Mouse (Mus musculus): Measurements from ENCODE around the gene Sec24d. TPM values are rescaled to one million over a fixed set of nuclear protein-coding genes. Genes with fewer than 3 reads are reported as not detected.

The Sec24d gene
- polyA plus RNA-seq, 1 experiment from 2014 or later = 10.8 TPM

DNA sequence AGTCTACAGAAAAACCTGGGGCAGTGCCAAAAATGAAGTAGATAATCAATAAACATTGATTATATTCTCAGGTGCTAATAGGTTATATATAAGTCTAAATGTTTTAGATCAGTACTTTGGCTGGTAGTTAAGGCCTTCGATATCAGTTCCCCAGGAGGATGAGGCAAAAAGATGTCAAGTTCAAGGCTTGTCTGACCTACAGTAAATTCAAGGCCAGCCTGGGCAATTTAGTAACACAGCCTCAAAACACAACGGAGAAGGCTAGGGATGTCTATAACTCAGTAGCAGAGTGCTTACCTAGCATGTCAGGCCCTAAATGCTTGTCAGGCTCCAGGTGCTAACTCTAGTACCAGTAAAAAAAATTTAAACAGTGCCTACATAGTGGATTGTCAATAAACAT, 34.3 kb downstream of the Sec24d start:
- Histone ChIP-seq H3K27ac (no peak overlapping the region), H3K36me3 (ENCODE audit: poor library complexity, severe bottlenecking) (peaks cover 4% of the 10 kb centered on the region; the same call in 1 of the 2 replicates), H3K9me3 (replicated peaks) (0 out of 2 replicates have a peak, but pooled peaks cover 3% of the 10 kb centered on the region), H3K9ac (no peak overlapping the region), H3K4me1 (peaks cover 4% of the 10 kb centered on the region; the same call in 1 of the 2 replicates), H3K27me3 (no peaks in the 10 kb centered on the region), H3K4me3 (no peak overlapping the region), H3K4me2 (no peak overlapping the region)
- WGBS = 99% methylated on average over 2 of the region's 2 CpGs
- ATAC-seq = no peak

DNA sequence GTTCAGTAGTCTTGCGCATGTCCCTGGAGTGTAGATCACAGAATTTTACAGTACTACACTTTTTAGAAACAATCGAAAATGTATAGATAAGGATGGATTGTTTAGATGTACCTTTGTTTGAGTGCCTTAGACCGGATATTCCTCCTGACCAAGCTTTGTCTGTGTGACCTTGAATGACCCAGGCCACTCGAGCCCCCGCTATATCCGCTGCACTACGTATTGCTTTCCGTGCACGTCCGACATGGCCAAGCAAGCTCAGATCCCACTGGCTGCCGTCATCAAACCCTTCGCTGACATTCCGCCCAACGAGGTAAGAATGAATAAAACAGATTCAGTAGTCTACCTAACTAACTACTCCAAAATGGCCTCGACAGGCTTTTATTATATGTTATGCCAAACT, 38.4 kb downstream of the Sec24d start:
- Histone ChIP-seq H3K4me1 (no peaks in the 10 kb centered on the region), H3K9me3 (replicated peaks) (0 out of 2 replicates have a peak, but pooled peaks cover 3% of the 10 kb centered on the region), H3K36me3 (ENCODE audit: poor library complexity, severe bottlenecking) (peaks cover 4% of the 10 kb centered on the region; the same call in 1 of the 2 replicates), H3K4me2 (no peak overlapping the region), H3K4me3 (no peak overlapping the region), H3K27ac (no peak overlapping the region), H3K9ac (no peak overlapping the region), H3K27me3 (no peaks in the 10 kb centered on the region)
- 92% methylated on average over 15 of the region's 15 CpGs for WGBS
- ATAC-seq = no peak

DNA sequence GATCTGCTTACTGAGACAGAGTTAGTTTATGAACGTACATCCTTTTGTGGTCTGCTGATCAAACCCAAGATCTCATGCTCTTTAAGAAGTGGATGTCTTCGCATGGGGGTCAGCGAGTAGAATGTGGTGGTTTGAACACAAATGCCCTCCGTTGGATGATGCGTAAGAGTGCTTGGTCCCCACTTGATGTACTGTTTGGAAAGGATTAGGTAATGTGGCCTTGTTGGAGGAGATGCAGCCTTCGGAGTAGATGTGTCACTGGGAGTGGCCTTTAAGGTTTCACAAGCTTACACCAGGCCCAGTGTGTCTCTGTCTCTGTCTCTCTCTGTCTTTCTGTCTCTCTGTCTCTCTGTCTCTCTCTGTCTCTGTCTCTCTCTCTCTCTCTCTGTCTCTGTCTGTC, 40.2 kb downstream of the Sec24d start:
- Histone ChIP-seq H3K27ac (no peak overlapping the region), H3K27me3 (no peaks in the 10 kb centered on the region), H3K4me2 (no peak overlapping the region), H3K36me3 (ENCODE audit: poor library complexity, severe bottlenecking) (peaks cover 2% of the 10 kb centered on the region; the same call in 1 of the 2 replicates), H3K4me3 (no peak overlapping the region), H3K9me3 (replicated peaks) (0 out of 2 replicates have a peak, but pooled peaks cover 2% of the 10 kb centered on the region), H3K9ac (no peak overlapping the region), H3K4me1 (no peaks in the 10 kb centered on the region)
- WGBS = 94% methylated on average over 6 of the region's 6 CpGs
- no peak for ATAC-seq

DNA sequence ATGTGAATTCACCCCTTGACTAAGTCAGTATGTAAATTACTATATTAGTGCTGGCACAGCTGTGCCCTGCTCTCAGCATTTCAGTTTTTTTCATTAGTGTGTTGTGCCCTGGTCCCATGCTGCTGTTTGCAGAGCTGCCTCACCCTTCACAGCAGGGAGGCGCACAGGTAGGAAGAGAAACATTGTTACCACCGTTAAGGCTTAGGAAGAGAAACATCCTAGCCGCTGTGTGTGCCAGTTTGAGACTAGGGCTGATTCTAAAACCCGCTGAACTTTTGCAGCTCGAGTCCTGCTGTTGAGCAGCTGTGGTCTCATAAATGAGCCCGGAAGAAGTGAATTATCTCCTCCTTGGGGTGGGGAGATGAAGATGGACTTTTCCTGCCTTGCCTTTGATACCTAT, 41.9 kb downstream of the Sec24d start:
- 66% methylated on average over 6 of the region's 6 CpGs for WGBS
- H3K36me3 ChIP-seq (ENCODE audit: poor library complexity, severe bottlenecking) = no peaks in the 10 kb centered on the region
- no peak overlapping the region for H3K9ac ChIP-seq
- no peak overlapping the region for H3K4me3 ChIP-seq
- H3K4me1 ChIP-seq = no peaks in the 10 kb centered on the region
- no peak overlapping the region for H3K27ac ChIP-seq
- no peaks in the 10 kb centered on the region for H3K9me3 ChIP-seq (replicated peaks)
- no peaks in the 10 kb centered on the region for H3K27me3 ChIP-seq
- ATAC-seq = no peak
- no peak overlapping the region for H3K4me2 ChIP-seq

DNA sequence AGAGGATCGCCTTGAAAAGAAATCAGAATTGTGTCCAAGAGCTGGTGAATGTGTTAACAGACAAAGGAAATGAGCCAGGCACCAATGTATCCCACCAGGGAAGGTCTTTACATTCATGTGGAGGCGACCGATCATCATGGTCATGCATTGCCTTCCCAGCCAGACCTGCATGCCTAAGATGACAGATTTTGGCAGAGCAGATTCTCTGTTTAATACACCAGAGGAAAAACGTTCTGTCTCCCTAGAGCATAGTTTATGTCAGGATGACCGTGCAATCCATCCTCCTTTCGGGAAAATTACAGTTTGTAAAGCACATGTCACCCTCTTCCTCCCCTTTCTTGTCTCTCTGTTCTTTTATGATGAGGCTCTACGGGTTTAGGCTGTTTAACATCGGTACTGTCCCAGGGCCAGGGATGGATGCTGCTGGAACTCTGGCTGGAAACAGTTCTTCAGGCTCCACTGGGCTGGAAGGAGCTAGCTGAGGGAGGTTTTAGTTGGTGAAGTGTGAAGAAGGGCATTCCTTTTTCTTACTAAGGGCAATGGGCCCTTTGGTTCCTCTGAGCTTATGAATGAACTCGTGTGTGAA, 45.3 kb downstream of the Sec24d start:
- Histone ChIP-seq H3K9ac (no peak overlapping the region), H3K4me1 (no peaks in the 10 kb centered on the region), H3K27me3 (no peaks in the 10 kb centered on the region), H3K9me3 (replicated peaks) (no peaks in the 10 kb centered on the region), H3K4me2 (no peak overlapping the region), H3K36me3 (ENCODE audit: poor library complexity, severe bottlenecking) (no peaks in the 10 kb centered on the region), H3K4me3 (no peak overlapping the region), H3K27ac (no peak overlapping the region)
- WGBS = 87% methylated on average over 9 of the region's 9 CpGs
- no peak for ATAC-seq

DNA sequence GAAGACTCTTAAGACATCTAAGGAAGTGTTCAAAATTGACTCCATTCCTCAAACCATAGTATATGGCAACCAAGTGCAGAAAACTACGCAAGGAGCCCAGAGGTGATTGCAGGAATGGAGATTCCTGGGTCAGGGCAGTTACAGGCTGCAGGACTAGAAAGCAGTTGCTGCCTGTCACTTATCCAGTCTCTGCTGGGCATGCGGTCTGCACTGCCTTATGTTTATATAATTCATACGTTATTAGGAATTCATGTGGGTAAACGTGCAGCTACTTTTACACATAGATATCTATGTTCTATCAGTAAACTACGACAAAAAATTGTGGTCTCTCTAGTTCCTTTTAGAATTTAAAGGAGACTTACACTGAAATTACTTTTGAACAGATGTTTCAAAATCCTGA, 46.2 kb downstream of the Sec24d start:
- H3K27ac ChIP-seq = no peak overlapping the region
- ATAC-seq = no peak
- H3K9me3 ChIP-seq (replicated peaks) = no peaks in the 10 kb centered on the region
- no peak overlapping the region for H3K9ac ChIP-seq
- 85% methylated on average over 5 of the region's 5 CpGs for WGBS
- no peaks in the 10 kb centered on the region for H3K27me3 ChIP-seq
- no peaks in the 10 kb centered on the region for H3K36me3 ChIP-seq (ENCODE audit: poor library complexity, severe bottlenecking)
- H3K4me2 ChIP-seq = no peak overlapping the region
- no peaks in the 10 kb centered on the region for H3K4me1 ChIP-seq
- H3K4me3 ChIP-seq = no peak overlapping the region

DNA sequence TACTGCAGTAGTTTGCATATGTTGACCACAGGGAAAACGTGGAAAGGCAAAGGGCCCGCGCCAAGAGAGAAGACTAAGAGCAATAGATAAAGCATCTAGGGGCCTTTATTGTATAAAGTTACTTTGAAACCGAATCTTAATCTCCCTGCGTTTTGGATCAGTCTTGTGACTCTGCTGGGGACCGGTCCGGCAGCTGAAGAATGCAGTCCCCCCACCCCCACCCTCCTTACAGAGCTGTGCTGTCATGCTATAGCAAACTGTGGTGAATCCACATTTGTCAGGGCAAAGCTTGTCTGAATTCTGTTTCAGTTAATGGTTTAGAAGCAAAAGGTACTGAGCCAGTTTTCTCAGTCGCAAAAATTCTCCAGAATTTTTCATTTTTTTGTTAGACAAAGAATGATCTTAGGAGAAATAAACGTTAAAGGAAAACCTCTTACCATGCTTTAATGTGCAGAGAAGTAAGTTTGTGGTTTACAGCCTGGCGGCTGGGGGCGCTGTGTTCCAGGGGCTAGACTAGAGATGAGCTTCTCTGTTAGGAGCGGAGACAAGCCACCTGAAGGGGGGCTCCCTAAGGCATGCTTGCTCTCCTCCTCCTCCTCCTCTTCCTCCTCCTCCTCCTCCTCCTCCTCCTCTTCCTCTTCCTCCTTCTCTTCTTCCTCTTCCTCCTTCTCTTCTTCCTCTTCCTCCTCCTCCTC, 46.8 kb downstream of the Sec24d start:
- Histone ChIP-seq H3K9me3 (replicated peaks) (no peaks in the 10 kb centered on the region), H3K4me3 (no peak overlapping the region), H3K4me1 (no peaks in the 10 kb centered on the region), H3K36me3 (ENCODE audit: poor library complexity, severe bottlenecking) (no peaks in the 10 kb centered on the region), H3K4me2 (no peak overlapping the region), H3K27ac (no peak overlapping the region), H3K27me3 (no peaks in the 10 kb centered on the region), H3K9ac (no peak overlapping the region)
- 27% methylated on average over 12 of the region's 12 CpGs for WGBS
- no peak for ATAC-seq

DNA sequence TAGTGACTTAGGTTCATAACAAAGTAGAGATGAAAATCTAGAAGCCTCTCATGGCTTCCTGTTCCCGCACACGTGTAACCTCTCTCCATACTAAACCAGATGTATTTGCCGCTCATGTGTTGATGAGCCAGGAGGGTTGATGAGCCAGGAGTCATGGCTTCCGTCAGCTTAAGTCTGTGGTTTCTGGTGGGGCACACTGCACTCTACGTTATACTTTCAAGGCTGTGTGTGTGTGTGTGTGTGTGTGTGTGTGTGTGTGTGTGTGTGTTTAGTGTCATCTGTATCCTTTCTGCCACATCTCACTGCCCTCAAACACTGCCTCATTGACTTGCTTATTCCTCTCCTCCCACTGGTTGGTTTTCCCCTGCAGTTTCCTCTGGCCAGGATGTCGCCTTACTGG, 48.8 kb downstream of the Sec24d start:
- Histone ChIP-seq H3K9me3 (replicated peaks) (no peaks in the 10 kb centered on the region), H3K4me1 (no peaks in the 10 kb centered on the region), H3K9ac (no peak overlapping the region), H3K36me3 (ENCODE audit: poor library complexity, severe bottlenecking) (no peaks in the 10 kb centered on the region), H3K4me3 (no peak overlapping the region), H3K27ac (no peak overlapping the region), H3K27me3 (no peaks in the 10 kb centered on the region), H3K4me2 (no peak overlapping the region)
- no peak for ATAC-seq
- whole genome bisulfite sequencing = 82% methylated on average over 6 of the region's 6 CpGs

DNA sequence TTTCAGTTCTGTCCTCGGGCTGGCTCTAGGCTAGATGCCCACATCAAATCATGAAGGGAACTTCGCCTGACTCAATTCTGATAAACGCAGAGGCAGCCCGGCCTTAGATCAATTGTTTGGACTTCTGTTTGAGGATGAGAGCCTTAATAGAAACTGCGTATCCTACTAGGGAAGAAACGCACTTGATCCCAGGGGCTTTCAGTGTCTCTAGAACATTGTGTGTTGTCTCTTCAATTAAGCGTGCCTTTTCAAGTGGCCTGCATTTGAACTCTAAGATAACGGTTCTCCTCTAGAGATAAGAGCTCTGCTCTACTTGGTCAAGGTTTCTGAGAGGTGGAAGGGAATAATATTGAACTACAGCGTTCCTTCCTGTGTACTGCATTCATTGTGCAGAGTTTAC, 49.8 kb downstream of the Sec24d start:
- Histone ChIP-seq H3K4me2 (no peak overlapping the region), H3K9me3 (replicated peaks) (no peaks in the 10 kb centered on the region), H3K4me3 (no peak overlapping the region), H3K4me1 (no peaks in the 10 kb centered on the region), H3K27me3 (no peaks in the 10 kb centered on the region), H3K9ac (no peak overlapping the region), H3K27ac (no peak overlapping the region), H3K36me3 (ENCODE audit: poor library complexity, severe bottlenecking) (no peaks in the 10 kb centered on the region)
- 82% methylated on average over 9 of the region's 9 CpGs for WGBS
- ATAC-seq = no peak

DNA sequence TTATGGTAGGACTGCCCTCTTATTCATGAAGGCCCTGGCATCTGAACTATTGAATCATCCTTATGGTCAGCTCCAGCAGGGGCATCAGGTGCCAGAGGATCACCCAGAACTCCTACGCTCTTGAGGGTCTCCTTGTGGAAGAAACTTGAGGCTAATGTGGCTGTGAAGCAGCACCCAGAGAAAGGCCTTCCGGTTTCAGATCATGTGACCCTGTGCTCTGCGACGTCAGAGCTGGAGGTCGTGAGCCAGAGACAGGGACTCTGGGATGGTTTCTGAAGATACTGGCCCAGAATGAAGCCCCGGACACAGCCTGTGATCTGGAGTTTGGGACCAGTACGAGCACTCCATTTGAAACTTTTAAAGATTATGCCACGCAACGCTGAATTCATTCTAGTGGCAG, 53.1 kb downstream of the Sec24d start:
- Histone ChIP-seq H3K9me3 (replicated peaks) (no peaks in the 10 kb centered on the region), H3K27ac (no peak overlapping the region)

DNA sequence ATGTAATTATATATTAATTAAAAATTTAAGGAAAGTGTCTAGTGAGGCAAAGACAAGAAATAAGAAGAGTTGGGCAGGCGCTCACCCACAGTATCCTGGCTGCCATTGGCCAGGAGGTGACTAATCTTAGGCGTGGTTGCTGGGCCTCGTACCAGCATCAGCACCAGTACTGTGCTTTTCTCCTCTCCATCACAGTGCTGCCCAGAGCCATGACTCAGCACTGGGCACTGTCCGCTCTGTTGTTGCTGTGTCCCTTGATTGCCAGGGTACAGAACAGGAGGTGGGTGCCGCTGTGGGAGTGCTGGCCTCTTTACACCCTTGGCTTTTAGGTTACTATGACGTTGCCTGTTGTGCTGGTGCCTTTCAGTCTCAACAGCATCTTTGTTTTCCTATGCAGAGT, 54.4 kb downstream of the Sec24d start:
- Histone ChIP-seq H3K9me3 (replicated peaks) (no peaks in the 10 kb centered on the region), H3K4me3 (no peak overlapping the region), H3K36me3 (ENCODE audit: poor library complexity, severe bottlenecking) (no peaks in the 10 kb centered on the region), H3K4me1 (no peaks in the 10 kb centered on the region), H3K27me3 (no peaks in the 10 kb centered on the region), H3K9ac (no peak overlapping the region), H3K4me2 (no peak overlapping the region), H3K27ac (no peak overlapping the region)
- ATAC-seq = peak; percentile 59
- WGBS = 84% methylated on average over 6 of the region's 6 CpGs

More for the DNA sequence above, 53.1 kb downstream of the Sec24d start:
- H3K9ac ChIP-seq = no peak overlapping the region
- no peak overlapping the region for H3K4me3 ChIP-seq
- no peaks in the 10 kb centered on the region for H3K4me1 ChIP-seq
- 84% methylated on average over 9 of the region's 9 CpGs for WGBS
- no peak for ATAC-seq
- no peaks in the 10 kb centered on the region for H3K36me3 ChIP-seq (ENCODE audit: poor library complexity, severe bottlenecking)
- no peak overlapping the region for H3K4me2 ChIP-seq
- no peaks in the 10 kb centered on the region for H3K27me3 ChIP-seq

DNA sequence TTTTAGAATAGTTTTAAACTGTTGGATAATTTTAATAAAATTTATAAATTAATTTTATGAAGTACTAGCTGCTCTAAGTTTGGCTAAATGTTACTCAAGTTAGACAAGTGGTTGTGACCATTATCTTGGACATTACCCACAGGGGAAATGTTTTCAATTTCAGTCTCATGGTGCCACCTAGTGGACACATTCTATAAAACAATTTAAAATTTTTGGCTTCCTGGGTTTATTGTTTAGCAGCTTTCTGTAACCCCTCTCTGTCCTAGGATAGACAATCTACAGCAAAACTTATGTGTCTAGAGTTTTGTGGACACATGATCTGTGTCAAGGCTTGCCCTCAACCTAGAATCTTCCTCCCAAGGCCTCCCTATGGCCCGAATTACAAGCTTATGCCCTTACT, 54.9 kb downstream of the Sec24d start:
- no peak overlapping the region for H3K4me2 ChIP-seq
- H3K4me1 ChIP-seq = no peaks in the 10 kb centered on the region
- 24% methylated on average over 1 of the region's 1 CpGs for WGBS
- no peaks in the 10 kb centered on the region for H3K9me3 ChIP-seq (replicated peaks)
- no peak overlapping the region for H3K27ac ChIP-seq
- H3K9ac ChIP-seq = no peak overlapping the region
- no peaks in the 10 kb centered on the region for H3K36me3 ChIP-seq (ENCODE audit: poor library complexity, severe bottlenecking)
- no peaks in the 10 kb centered on the region for H3K27me3 ChIP-seq
- ATAC-seq = peak; percentile 58; the same call in 1 of the 2 replicates
- no peak overlapping the region for H3K4me3 ChIP-seq

DNA sequence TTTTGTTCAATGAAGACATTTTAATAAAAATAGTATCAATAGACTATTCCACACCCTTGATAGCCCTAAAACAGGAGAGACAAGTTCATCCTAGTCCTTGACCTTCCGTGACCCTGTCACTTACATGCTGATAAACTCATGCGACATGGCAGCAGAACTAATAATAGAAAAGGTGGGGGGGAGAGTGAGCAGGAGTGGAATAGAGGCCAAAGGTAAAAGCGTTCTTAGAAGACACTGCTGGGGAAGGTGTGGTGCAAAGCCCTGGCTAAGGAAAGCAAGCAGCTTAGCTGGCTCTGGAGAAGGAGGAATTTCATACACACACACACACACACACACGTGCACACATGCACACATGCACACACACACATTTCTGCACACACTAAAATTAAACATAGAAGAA, 57.1 kb downstream of the Sec24d start:
- Histone ChIP-seq H3K27ac (no peak overlapping the region), H3K36me3 (ENCODE audit: poor library complexity, severe bottlenecking) (no peaks in the 10 kb centered on the region), H3K27me3 (no peaks in the 10 kb centered on the region), H3K9me3 (replicated peaks) (no peaks in the 10 kb centered on the region), H3K9ac (no peak overlapping the region), H3K4me3 (no peak overlapping the region), H3K4me1 (no peaks in the 10 kb centered on the region), H3K4me2 (no peak overlapping the region)
- WGBS = 84% methylated on average over 4 of the region's 4 CpGs
- no peak for ATAC-seq

Measured in forebrain, embryonic 13.5 days (tissue).